Mouse (Mus musculus) fibroblast of lung, adult 2 months (primary cell): ENCODE measurements around the gene Foxo1.

Source experiments
- DNase-seq: peaks from one replicate; pipeline ENCODE4 v3.0.0-alpha.2; 2011; ENCODE audit warnings: low read depth

Foxo1 gene

DNA sequence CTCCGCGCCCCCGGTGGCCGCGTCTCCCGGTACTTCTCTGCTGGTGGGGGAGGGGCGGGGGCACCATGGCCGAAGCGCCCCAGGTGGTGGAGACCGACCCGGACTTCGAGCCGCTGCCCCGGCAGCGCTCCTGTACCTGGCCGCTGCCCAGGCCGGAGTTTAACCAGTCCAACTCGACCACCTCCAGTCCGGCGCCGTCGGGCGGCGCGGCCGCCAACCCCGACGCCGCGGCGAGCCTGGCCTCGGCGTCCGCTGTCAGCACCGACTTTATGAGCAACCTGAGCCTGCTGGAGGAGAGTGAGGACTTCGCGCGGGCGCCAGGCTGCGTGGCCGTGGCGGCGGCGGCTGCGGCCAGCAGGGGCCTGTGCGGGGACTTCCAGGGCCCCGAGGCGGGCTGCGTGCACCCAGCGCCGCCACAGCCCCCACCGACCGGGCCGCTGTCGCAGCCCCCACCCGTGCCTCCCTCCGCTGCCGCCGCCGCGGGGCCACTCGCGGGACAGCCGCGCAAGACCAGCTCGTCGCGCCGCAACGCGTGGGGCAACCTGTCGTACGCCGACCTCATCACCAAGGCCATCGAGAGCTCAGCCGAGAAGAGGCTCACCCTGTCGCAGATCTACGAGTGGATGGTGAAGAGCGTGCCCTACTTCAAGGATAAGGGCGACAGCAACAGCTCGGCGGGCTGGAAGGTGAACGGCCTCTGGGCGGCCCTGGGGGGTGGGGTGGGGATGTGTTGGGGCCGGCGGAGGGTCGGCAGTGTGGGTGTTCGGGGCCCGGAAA lies 789 bp downstream of the Foxo1 start:
- no peak for DNase-seq

DNA sequence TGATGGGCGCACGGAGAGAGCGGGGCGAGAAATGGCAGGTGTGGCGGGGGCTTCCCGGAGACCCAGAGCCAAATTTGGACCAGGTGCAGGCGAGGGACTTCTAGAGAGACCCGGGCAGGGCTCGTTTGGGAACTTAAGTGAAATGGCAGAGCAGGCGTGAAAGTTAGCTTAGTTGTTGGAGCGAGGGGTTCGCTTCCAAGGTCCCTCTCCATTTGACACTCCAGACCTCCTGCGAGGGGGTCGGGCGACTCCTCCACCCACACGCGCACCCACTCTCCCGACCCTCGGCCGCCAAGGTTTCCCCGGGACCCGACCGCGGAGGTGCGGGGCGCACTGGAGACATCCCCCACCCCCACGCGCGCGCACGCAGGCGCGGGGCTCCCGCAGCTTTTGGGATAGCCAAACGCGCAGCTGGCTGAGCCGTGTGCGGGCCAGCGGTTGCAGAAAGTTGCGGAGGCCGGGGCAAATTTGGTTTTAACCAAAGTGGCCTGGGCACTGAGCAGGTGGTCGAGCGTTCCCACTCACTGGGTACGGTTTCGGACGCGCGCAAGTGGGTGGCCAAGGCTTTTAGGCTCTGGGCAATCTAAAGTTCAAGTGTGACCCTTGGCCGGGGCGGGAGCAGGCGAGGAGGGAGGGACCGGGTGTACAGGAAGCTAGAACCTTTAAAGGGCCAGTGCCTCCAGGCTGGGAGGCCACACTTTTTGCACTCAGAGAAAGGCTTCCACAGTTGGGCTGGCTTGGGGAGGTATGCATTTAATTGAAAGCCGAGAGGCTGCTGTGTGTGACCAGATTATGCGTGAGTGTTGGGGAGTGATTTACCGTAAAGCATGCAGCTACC lies 1.6 kb downstream of the Foxo1 start:
- no peak for DNase-seq

DNA sequence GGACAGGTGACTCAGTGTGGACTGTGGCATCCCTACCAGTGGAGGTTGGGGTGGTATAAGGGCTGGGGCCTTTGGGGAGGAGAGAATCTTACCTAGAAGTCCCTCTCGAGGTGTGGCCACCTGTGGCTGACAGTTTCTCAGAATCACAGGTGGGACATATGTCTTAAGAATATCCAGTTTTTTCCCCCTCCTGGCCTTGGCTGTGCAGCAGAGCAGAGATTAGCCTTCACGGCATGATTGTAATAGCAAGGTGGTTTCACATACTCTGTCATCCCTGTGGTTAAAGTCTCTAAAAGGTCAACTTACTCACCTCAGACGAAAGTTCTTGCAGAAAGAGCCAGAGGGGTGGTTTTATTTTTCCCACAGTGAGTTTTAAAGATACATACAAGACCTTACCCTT lies 2.4 kb downstream of the Foxo1 start:
- DNase-seq = no peak

DNA sequence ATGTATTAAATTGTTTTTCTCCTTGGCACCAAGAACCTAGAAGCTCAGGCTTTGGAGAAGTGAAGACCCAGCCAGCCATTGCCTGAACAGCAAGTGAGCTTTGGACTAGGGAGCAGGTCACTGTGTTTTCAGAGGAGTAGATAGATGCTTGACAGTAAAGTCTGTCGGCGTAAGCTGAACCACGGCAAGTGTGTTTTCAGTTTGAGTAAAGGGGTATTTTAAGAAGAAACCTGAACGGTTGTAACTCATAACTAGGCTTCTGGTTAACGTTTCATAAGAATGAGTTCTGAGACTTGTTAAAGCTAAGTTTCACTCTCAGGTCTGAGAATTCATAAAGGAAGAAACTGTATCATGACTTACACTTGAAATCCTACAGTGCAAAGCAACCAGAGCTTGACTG lies 3.2 kb downstream of the Foxo1 start:
- no peak for DNase-seq

DNA sequence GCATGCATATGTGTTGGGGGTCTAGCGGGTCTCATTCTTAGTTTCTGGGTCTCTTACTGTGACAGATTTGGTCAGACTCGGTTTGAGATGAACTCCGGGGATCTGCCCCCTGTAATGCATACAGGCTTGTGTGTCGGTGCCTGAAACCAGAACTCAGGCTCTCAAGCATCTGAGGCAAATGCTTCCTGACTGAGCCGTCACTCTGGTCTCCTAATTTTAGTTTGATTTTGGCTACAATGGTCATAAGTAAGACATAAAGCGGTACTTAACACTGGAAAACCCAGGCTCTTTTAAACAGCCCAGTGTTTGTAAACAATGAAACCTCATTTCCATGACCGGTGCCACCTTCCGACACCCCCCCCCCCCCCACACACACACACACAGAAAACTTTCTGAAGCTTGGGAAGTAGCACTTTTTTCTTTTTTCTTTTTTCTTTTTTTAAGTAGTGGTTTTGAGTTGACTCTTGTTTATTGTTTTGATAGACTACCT lies 4.3 kb downstream of the Foxo1 start:
- no peak for DNase-seq

DNA sequence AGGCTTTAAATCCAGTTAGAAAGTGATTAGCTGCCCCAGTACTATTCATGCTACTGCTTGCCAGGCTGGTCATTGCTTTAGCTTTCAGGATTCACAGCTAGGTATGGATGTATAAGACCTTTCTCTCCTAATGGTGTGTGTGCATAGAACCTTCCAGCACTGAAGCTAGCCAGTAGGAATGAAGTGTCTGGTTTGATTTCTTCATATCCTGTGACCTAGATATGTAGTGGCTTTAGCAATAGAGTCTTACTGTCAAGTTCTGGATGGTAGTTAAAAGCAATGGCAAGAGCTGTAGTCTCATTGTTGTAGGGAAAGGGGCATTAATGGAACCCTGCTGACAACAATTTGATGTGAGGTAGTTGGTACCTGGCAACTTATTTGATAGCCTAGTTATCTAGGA lies 6.3 kb downstream of the Foxo1 start:
- DNase-seq = no peak

DNA sequence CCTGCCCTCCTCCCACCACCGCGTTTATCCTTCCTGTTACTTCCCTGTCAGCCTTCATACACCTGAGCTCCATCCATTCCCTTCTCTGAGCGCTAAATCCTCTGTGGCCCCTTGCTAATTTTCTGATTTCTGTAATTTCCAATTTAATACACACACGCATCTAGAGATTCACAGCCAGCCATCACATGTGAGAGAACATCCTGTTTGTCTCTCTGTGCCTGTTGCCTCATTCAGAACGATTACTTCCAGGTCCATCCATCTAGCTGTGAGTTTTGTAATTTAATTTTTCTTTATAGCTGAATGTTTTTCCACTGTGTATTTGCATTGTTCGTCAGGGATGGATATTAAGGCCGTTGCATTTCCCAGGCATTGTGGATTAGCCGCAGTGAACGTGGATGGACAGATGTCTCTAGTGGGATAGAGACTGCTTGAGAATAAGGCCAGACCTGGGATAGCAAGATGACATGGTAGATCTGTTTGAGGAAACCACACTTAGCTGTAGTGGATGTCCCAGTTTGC lies 7.0 kb downstream of the Foxo1 start:
- DNase-seq = no peak

DNA sequence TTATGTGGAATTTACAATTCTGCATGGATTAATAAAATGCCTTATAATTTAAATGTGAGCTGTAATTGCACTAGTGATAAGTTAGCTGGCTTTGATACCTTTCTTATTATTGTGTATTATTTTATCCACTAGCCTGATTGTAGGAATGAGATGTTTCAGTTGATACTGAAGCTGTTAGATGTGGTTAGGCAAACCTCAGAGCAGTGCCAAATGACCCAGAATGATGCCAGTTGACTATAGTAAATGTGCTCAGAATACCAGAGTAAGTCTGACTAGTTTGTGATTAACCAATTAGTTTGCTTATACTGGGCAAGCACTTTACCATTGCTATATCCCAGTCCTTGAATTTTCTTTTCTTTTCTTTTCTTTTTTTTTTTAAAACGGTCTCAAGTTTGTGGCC lies 12.5 kb downstream of the Foxo1 start:
- DNase-seq = no peak

DNA sequence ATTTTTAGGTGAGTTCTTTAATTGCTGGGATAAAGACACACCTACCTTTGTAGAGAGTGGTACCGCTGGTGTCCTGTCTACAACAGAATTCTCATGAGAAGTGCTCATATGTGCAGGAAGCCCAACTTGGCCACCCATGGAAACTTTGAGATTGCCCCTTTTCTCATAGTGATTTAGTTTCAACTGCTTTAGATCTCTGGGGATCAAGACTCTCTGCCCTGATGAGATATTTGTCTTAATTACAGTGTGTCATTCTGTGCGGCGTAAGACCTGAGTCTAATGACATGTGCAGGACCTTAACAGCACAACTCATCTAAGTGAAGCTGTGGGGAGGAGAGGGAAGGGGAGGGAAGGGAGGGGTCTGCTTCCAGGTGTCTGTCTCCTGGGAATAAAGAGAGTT lies 13.7 kb downstream of the Foxo1 start:
- DNase-seq = no peak

DNA sequence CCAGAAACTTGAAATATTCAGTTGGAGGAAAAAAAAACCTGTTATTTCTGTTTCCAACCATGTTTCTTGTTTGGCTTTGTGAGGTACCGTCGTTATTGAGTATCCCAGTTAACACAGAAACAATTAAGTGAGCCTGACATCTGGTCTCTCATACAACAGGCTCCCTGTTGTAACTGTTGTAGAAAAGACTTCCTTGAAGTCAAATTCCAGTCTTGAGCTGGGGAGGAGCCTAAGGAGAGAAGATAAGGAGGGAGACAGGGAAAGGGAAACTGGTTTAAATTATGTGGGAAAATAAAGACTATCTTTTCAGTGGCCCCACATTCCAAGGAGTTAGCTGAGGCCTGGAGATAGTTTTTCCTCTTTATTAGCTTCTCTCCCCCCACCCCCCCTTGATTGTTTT lies 14.2 kb downstream of the Foxo1 start:
- DNase-seq = no peak

DNA sequence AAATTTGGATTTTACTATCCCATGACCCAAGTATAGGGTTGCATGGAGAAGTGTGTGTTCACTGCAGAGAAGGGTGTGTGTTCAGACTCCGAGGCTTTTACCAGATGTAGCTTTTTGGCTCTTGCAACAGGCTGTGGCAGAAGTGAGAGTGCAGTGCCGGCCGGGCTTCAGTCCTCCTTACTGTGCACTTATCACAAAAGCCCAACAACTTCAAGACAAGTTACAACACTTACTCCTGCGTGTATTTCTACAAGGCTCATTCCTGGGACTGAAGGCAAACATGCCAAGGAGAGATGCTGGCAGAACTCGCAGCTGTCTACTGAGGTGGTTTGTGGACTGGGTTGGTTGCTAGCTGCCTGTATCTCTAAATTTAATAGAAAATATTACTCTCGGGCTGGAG lies 15.4 kb downstream of the Foxo1 start:
- no peak for DNase-seq

DNA sequence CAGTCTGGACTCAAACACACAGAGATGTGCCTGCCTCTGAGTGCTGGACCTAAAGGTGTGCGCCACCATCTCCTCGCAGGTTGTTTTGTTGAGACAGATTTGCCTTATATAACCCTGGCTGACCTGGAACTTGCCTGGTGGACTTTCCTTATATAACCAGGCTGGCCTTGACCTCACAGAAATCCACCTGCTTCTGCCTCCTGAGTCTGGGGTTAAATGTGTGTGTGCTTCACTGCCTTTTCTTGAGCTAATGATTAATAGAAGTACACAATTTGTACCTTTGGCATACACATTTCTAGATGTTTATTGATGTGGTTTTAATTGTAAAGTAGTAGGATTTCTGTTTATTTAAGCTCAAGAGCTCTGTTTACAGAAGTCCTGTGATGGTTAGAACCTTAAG lies 22.7 kb downstream of the Foxo1 start:
- no peak for DNase-seq

DNA sequence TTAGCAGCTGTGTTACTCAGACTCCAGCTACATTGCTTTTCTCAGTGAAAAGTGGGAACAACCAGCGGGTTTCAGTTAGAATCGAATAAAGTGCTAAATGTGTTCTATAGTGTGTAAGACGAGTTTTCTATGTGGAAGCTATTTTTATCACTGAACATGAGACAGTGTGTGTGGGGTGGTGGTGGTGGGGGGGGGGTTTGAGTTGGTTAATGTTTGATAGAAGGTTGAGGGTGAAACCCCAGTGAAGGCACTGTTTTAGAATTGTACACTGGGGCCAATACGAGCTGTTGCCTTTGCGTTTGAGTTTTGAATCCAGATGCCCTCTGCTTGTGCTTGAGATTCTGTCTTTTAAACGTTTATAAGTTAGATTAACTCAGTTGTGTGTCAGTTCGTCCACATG lies 24.4 kb downstream of the Foxo1 start:
- no peak for DNase-seq

DNA sequence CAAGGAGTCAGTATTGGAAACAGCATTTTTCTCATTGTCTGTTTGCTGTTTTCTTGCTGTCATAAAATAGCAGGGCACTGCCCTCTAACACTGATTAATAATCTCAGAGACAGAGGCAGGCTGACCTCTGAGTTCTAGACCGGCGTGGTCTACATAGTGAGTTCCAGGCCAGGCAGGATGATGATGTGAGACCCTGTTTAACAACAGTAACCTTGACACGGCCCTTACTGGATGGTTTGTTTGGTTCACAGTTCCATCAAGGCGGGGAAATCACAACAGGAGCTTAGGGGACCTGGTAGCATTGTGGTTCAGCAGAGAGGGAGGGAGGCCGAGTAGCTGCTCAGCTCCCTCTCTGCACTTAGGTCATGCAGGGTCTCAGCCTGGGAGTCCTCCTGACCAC lies 25.8 kb downstream of the Foxo1 start:
- no peak for DNase-seq

DNA sequence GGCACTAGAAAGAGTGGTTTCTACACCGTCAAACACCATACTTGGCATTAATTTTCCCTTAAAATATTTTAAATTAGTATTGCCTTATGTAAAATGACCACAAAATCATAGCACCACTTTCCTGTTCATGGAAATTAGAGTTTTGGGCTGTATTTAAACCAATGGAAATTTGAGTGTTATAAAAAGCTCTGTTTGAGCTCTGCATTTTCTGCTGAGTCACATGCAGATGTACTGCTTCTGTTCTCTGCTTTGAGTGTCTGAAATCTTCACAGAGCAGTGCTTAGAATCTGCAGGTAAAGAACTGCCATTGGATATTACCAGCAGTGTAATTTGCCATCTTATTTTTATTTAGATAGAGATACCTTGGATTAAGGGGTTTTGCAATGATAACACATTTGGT lies 27.6 kb downstream of the Foxo1 start:
- DNase-seq = no peak

DNA sequence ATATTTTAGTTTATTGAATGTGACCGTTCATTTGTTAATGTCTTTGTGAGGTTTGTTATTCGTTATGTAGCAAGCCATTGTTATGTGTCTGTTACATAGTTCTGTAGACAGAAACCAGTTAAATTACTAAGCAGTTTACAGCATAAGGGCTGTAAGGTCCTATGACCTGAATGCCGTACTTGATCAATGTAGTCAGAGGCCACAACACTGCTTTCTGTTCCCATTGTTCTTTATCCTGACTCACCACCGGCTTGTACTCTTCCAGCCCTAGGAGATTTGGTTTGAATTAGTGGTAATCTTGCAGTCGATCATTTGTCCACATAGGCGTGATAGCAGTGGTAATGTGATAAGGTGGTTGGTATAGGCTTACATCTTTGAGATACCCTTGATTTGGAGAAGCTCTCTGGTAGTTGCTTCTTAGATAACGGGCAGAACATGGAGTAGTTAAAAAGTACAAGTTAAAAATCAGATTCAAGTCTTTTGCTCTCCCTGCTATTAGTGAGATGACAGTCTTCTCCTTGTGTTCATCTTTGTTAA lies 28.2 kb downstream of the Foxo1 start:
- no peak for DNase-seq

DNA sequence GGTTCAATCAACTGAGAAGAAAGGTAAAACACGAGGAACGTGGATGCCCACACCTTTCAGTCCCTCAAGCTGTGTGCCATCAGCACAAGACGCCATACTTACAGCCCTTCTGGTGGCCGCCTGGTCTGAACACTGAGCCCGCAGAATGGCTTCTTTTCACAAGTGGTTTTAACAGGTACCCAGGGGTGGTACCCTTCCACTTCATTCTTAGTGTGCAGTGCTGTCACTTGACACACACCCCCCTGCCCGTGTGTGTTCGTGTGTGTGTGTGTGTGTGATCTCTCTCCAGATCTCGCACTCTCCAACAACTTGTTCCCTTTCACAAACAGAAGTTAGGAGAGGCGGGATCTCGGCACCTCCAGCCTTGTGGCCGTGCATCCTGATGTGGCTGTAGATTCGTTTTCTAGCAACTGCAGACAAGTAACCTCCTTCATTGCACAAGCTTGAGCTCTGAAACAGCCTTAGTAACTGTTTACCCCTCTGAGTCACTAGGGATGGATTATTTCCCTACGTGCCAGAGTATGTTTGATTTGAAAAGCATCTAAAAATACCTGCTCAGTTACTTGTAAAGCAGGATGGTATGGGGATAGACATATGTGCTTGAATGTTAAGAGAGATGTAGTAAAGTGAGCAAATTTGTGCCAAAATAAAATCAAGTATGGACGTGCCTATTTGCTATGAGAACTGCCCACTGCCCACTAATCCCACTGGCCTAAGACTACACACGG lies 29.3 kb downstream of the Foxo1 start:
- DNase-seq = no peak

DNA sequence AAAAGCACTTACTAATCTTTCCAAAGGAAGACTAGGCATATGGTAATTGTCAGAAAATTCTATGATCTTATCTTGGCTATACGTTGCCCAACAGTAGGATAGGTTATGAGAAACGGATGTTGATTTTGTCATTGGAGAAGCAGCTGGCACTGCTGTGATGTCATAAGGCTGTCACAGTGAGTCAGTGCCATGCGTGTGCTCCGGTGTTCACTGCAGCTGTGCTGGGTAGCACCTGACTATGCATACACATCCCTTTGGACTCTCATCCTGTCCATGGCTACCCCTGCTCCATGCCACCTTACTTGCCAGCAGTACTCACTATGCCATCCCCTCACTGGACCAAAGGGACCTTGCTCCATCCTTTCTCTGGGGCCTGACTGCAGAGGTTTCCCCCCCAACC lies 30.5 kb downstream of the Foxo1 start:
- no peak for DNase-seq

DNA sequence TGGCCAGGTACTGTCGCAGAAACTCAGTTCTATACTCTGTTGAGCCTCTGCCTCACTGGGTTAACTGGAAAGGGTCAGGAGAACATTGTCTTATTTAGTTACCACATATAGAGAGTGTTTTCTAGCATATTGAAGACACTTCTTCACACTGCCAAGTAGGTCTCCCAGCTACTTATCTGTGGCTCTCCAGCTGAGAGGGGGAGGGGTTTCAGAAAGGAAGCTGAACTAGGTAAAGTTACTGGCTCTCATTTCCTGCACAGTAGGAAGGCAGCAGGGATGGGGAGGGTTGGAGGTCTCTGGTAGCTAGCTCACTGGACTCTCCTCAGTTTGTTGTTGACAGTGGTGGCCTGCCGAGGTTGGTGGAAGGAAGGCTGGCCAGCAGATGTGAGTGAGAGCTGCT lies 31.2 kb downstream of the Foxo1 start:
- DNase-seq = no peak

DNA sequence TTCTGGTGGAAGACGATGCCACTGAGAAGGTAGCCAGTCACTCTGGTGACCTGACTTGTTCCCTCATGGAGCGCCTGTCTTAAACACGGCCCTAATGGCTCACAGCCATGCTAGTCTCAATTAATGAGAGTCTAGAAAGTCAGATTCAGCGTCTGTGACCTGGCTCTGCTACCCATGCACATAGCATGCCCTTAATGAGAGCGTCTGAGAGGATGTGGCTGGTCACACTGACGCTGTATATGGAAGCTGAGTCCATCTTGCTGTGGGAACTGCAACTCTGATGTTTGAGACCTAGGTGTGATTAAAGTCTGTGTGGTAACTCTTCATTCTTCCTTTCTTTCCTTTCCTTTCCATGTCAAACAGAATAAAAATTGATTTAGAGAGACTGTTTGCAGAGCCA lies 32.4 kb downstream of the Foxo1 start:
- no peak for DNase-seq

DNA sequence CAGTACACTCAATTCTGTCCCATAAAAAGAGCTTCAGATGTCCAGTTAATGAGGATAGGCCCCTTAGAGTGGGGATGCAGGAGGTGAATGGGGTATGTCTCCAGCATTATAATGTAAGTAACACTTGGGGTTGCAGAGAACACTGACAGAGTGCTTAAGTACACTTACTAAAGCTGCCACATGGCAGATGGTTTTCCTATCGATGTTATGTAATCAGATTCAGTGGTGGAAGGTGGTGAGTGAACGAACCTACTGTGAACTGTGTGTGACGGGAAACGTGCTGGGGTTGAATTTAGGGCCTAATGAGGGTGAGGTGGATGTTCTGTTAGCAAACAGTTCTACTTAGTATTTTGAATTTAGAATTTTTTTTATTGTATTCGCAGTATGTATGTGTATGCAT lies 35.2 kb downstream of the Foxo1 start:
- DNase-seq = no peak

DNA sequence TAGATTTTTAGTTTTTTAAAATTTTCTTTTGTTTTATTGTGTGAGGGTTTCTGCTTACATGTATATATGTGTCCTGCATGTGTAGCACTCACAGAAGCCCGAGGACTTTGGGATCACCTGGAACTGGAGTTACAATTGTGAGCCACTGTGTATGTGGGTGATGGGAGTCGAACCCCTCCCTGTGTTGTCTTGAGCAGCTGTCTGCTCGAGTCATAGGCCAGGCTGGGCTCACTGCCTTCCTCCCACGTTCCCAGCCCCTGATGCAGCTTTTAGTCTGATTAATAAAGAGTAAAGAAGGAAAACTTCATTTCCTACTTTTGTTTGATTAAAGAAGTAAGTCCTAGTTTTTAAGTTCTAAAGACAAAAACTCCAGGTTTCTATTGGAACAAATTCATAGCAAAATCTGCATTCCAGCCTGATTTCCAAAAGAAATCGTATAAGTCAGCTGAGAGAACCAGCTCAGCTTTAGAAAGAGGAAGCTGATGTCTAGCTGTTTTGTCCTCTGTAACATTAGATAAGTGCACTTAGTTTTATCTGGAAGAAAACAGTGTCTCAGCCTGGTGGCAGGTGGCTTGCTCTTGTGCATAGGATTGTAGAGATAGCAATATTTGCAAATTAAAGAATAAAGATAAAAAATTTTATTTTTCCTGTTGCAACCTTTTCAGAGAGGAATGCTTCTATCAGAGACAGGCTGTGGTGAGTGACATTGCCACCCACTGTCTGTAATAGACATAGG lies 40.6 kb downstream of the Foxo1 start:
- no peak for DNase-seq
